17 mouse cellular contexts compared by ENCODE assay signal in the genomic region with DNA sequence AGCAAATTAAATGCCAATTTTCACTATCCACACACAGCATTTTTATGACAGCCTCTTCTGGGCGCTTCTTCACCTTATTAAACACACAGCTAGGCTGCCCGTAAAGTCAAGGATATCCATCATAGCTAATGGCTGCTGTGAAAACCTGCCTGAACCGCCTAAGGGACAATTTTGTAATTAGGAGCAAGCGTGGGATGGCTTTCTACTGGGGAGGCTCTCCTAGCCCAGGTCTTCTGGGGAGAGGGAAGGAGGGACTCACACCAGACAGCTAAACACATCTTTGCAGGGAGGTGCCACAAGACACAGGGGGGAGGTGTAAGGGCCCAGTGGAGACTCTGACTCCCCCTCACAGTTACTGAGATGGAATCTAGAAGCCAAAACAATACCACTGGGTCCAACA.
DNase-seq lines count a peak whose midpoint lies in the region; ATAC-seq and TF ChIP-seq lines count a peak whose summit lies in the region.
"Had no signal": no experiment of that assay in that cellular context is flagged by ENCODE, and none has a peak within 500 bp of the region (broad histone marks: within the 10 kb centered on the region; RNA-seq: fewer than 3 reads in every experiment).

No protein-coding gene starts in this region.

- no peaks in the 10 kb centered on the region for H3K27me3 ChIP-seq in kidney, embryonic 16.5 days (ENCODE audit: insufficient read depth, low read length)
- H3K27me3 ChIP-seq in stomach, embryonic 14.5 days (ENCODE audit: control insufficient read depth, insufficient read depth, low read length) = no peaks in the 10 kb centered on the region
- no peaks in the 10 kb centered on the region for H3K27me3 ChIP-seq in stomach, postnatal 0 days (ENCODE audit: control insufficient read depth, insufficient read depth, low read length)
- no peaks in the 10 kb centered on the region for H3K27me3 ChIP-seq in hindbrain, embryonic 15.5 days
- H3K27me3 ChIP-seq: limb, embryonic 15.5 days had no signal

- no peak for TF ChIP-seq CTCF in stomach, postnatal 0 days (IDR thresholded peaks at IDR 0.05; ENCODE audit: low read depth)

- 29% methylated on average over 4 of the region's 4 CpGs for WGBS in kidney, embryonic 16.5 days
- 52% methylated on average over 4 of the region's 4 CpGs for WGBS in stomach, embryonic 14.5 days
- WGBS in stomach, postnatal 0 days = 70% methylated on average over 4 of the region's 4 CpGs
- 49% methylated on average over 4 of the region's 4 CpGs for WGBS in hindbrain, embryonic 15.5 days

- H3K4me3 ChIP-seq in kidney, embryonic 16.5 days (ENCODE audit: low read length) = no peak overlapping the region
- no peak overlapping the region for H3K4me3 ChIP-seq in stomach, embryonic 14.5 days (ENCODE audit: low read depth, low read length)
- H3K4me3 ChIP-seq in stomach, postnatal 0 days (ENCODE audit: low read depth, low read length) = no peak overlapping the region
- no peak overlapping the region for H3K4me3 ChIP-seq in hindbrain, embryonic 15.5 days
- H3K4me3 ChIP-seq: embryonic facial prominence, embryonic 10.5 days; heart, embryonic 10.5 days; limb, embryonic 15.5 days; myocyte had no signal

- H3K27ac ChIP-seq in kidney, embryonic 16.5 days (ENCODE audit: low read length) = peak overlapping the region; percentile 6; the same call in 1 of the 2 replicates
- H3K27ac ChIP-seq in stomach, embryonic 14.5 days (ENCODE audit: low read length) = no peak overlapping the region
- no peak overlapping the region for H3K27ac ChIP-seq in stomach, postnatal 0 days (replicated peaks)
- H3K27ac ChIP-seq in hindbrain, embryonic 15.5 days (replicated peaks) = peak overlapping the region; percentile 58
- H3K27ac ChIP-seq: embryonic facial prominence, embryonic 10.5 days; heart, embryonic 10.5 days; limb, embryonic 15.5 days had no signal

- H3K4me1 ChIP-seq in kidney, embryonic 16.5 days (ENCODE audit: insufficient read depth, low read length) = peaks cover 10% of the 10 kb centered on the region
- H3K4me1 ChIP-seq in stomach, embryonic 14.5 days (ENCODE audit: control insufficient read depth, insufficient read depth, low read length) = 0 out of 2 replicates have a peak, but pooled peaks cover 5% of the 10 kb centered on the region
- no peaks in the 10 kb centered on the region for H3K4me1 ChIP-seq in stomach, postnatal 0 days (replicated peaks; ENCODE audit: control insufficient read depth, insufficient read depth)
- peaks cover 34% of the 10 kb centered on the region for H3K4me1 ChIP-seq in hindbrain, embryonic 15.5 days (replicated peaks)

- TF ChIP-seq EP300 in stomach, postnatal 0 days (optimal IDR thresholded peaks at IDR 0.05) = no peak

- peak; percentile 69 for ATAC-seq in kidney, embryonic 16.5 days (ENCODE audit: low FRiP score, low TSS enrichment)
- 0 out of 2 replicates have a peak, but pooled peaks have one; percentile 11 for ATAC-seq in stomach, embryonic 14.5 days (ENCODE audit: insufficient number of reproducible peaks, insufficient read depth, low FRiP score, low read depth)
- no peak for ATAC-seq in stomach, postnatal 0 days (ENCODE audit: low FRiP score, low TSS enrichment)
- peak; percentile 55 for ATAC-seq in hindbrain, embryonic 15.5 days (ENCODE audit: low FRiP score, low read depth)
- ATAC-seq: inflammation-experienced regulatory T-cells, adult 6 months had no signal

- no peak for DNase-seq in kidney, adult 9 months
- DNase-seq in stomach, postnatal 0 days (ENCODE audit: low spot score) = no peak
- no peak for DNase-seq in cerebellum, adult 9-10 months
- DNase-seq in right cerebral cortex, adult 18-20 months = no peak
- DNase-seq: cerebellum, postnatal 25 days; gastrocnemius, postnatal 36 days; heart, postnatal 10 days; kidney, postnatal 25 days; thymus, postnatal 14 days had no signal

- H3K36me3 ChIP-seq in kidney, embryonic 16.5 days (ENCODE audit: insufficient read depth, low read length) = no peaks in the 10 kb centered on the region
- H3K36me3 ChIP-seq in stomach, embryonic 14.5 days (ENCODE audit: control insufficient read depth, insufficient read depth, low read length) = no peaks in the 10 kb centered on the region
- H3K36me3 ChIP-seq in stomach, postnatal 0 days (ENCODE audit: control insufficient read depth, insufficient read depth, low read length) = no peaks in the 10 kb centered on the region
- H3K36me3 ChIP-seq in hindbrain, embryonic 15.5 days = no peaks in the 10 kb centered on the region
- H3K36me3 ChIP-seq: embryonic facial prominence, embryonic 10.5 days; heart, embryonic 10.5 days; limb, embryonic 15.5 days had no signal

- no peaks in the 10 kb centered on the region for H3K9me3 ChIP-seq in kidney, embryonic 16.5 days (ENCODE audit: low read length)
- H3K9me3 ChIP-seq in stomach, embryonic 14.5 days (ENCODE audit: control insufficient read depth, low read depth, low read length) = no peaks in the 10 kb centered on the region
- H3K9me3 ChIP-seq in stomach, postnatal 0 days (ENCODE audit: control insufficient read depth, low read length) = no peaks in the 10 kb centered on the region
- no peaks in the 10 kb centered on the region for H3K9me3 ChIP-seq in hindbrain, embryonic 15.5 days
- H3K9me3 ChIP-seq: embryonic facial prominence, embryonic 10.5 days; heart, embryonic 10.5 days; limb, embryonic 15.5 days had no signal

- H3K9ac ChIP-seq in kidney, embryonic 16.5 days (replicated peaks; ENCODE audit: low read length) = no peak overlapping the region
- no peak overlapping the region for H3K9ac ChIP-seq in stomach, embryonic 14.5 days (replicated peaks; ENCODE audit: low read depth, low read length)
- H3K9ac ChIP-seq in stomach, postnatal 0 days (ENCODE audit: low read length) = no peak overlapping the region
- H3K9ac ChIP-seq in hindbrain, embryonic 15.5 days = no peak overlapping the region
- H3K9ac ChIP-seq: limb, embryonic 15.5 days had no signal

- H3K4me2 ChIP-seq in kidney, embryonic 16.5 days (replicated peaks; ENCODE audit: low read depth, low read length) = no peak overlapping the region
- no peak overlapping the region for H3K4me2 ChIP-seq in stomach, embryonic 14.5 days (replicated peaks; ENCODE audit: low read depth, low read length)
- no peak overlapping the region for H3K4me2 ChIP-seq in stomach, postnatal 0 days (replicated peaks; ENCODE audit: low read depth)
- no peak overlapping the region for H3K4me2 ChIP-seq in hindbrain, embryonic 15.5 days
- H3K4me2 ChIP-seq: limb, embryonic 15.5 days had no signal

Comparison
In these comparisons a context has a peak if more than half of its experiments do, and no peak if none do; other contexts are left out.
1. H3K27ac ChIP-seq: peak in kidney, embryonic 16.5 days (single experiment) and hindbrain, embryonic 15.5 days (single experiment); none in stomach, embryonic 14.5 days (single experiment) and stomach, postnatal 0 days (single experiment).